Mouse (Mus musculus) embryonic stem cell, embryonic (primary cell): Measurements from ENCODE around the gene Ttc39b.

Experiments
- CTCF ChIA-PET, 4 experiments: fragments of 300-600 bp in 2 of 4; fragments of 350-600 bp in 2 of 4; sonication (Branson Sonifier 250); formaldehyde crosslinking; loops; one replicate each; lab custom pipeline; 2022; ENCODE audit warnings: inconsistent platforms in 2 of 4; lab: Charles Lee
- POLR2A ChIA-PET, 4 experiments: fragments of 300-600 bp in 2 of 4; fragments of 350-600 bp in 2 of 4; sonication (Branson Sonifier 250); formaldehyde crosslinking; loops; one replicate each; lab custom pipeline; 2022; ENCODE audit warnings: antibody characterized with exemption in 4 of 4, inconsistent platforms in 1 of 4; lab: Charles Lee

Gene Ttc39b

GRCm38 (mm10) chr4:83308914-83309313 is 15.1 kb downstream of the Ttc39b start:
- ChIA-PET CTCF (interaction anchor here in 1 of 4 experiments (0.6 kb wide), 1 partner anchor 116 kb away, joined by 5 read pairs; no protein-coding TSS in a partner anchor), POLR2A (interaction anchor here (0.6 to 16.6 kb wide), 12 partner anchors 8 to 177 kb away, joined by 3 to 207 read pairs (median 4); partner anchors contain the start of gene Ttc39b (in 2 of the 4))

- CTCF ChIA-PET, result interaction anchor here in 2 of 4 experiments (0.6 to 1.6 kb wide), 3 partner anchors 9 to 45 kb away, joined by 3 to 7 read pairs (median 4); no protein-coding TSS in a partner anchor
- POLR2A ChIA-PET, result interaction anchor here in 3 of 4 experiments (0.6 to 16.6 kb wide), 14 partner anchors 9 to 1182 kb away, joined by 3 to 207 read pairs (median 4); partner anchors contain the start of genes Ttc39b (in 2 of the 3) and Snapc3 (in 1 of the 3)
Observed at GRCm38 (mm10) chr4:83307686-83308469, 16.2 kb downstream of the Ttc39b start.

GRCm38 (mm10) chr4:83306879-83307278 is 17.2 kb downstream of the Ttc39b start:
- ChIA-PET CTCF (interaction anchor here in 1 of 4 experiments (0.8 to 1.6 kb wide), 4 partner anchors 10 to 44 kb away, joined by 3 to 7 read pairs (median 4); partner anchors contain the start of gene Ttc39b), POLR2A (interaction anchor here (0.6 to 16.6 kb wide), 20 partner anchors 9 to 449 kb away, joined by 3 to 207 read pairs (median 4); partner anchors contain the start of genes Ttc39b (in 2 of the 4) and Snapc3 (in 1 of the 4))

- ChIA-PET CTCF (interaction anchor here (0.6 to 1.3 kb wide), 5 partner anchors 9 to 321 kb away, joined by 3 to 9 read pairs (median 5); no protein-coding TSS in a partner anchor), POLR2A (interaction anchor here (0.6 to 16.6 kb wide), 13 partner anchors 10 to 120 kb away, joined by 3 to 207 read pairs (median 5); partner anchors contain the start of gene Ttc39b (in 1 of the 4))
Observed at GRCm38 (mm10) chr4:83305099-83305498, 19.0 kb downstream of the Ttc39b start.

GRCm38 (mm10) chr4:83302887-83303827 is 20.9 kb downstream of the Ttc39b start:
- ChIA-PET POLR2A (interaction anchor here (0.7 to 8.7 kb wide), 34 partner anchors 9 to 183 kb away, joined by 3 to 48 read pairs (median 4); partner anchors contain the start of genes Ttc39b (in 3 of the 4), Psip1 (in 1 of the 4) and Snapc3 (in 1 of the 4)), CTCF (interaction anchor here (0.5 to 1.8 kb wide), 55 partner anchors 9 to 224 kb away, joined by 3 to 36 read pairs (median 4); partner anchors contain the start of gene Ttc39b (in 2 of the 4))

GRCm38 (mm10) chr4:83302123-83302737 is 21.8 kb downstream of the Ttc39b start:
- ChIA-PET CTCF (interaction anchor here in 3 of 4 experiments (0.6 to 1.8 kb wide), 6 partner anchors 14 to 127 kb away, joined by 4 to 36 read pairs (median 5); no protein-coding TSS in a partner anchor), POLR2A (interaction anchor here in 3 of 4 experiments (0.7 to 8.7 kb wide), 14 partner anchors 10 to 84 kb away, joined by 3 to 48 read pairs (median 4); partner anchors contain the start of gene Ttc39b (in 1 of the 3))

GRCm38 (mm10) chr4:83301713-83302112 is 22.3 kb downstream of the Ttc39b start:
- ChIA-PET CTCF (interaction anchor here in 3 of 4 experiments (0.6 to 1.0 kb wide), 3 partner anchors 22 to 51 kb away, joined by 4 to 5 read pairs (median 4); no protein-coding TSS in a partner anchor), POLR2A (interaction anchor here in 2 of 4 experiments (0.6 to 8.7 kb wide), 9 partner anchors 9 to 114 kb away, joined by 3 to 48 read pairs (median 6); no protein-coding TSS in a partner anchor)

- CTCF ChIA-PET, result interaction anchor here in 3 of 4 experiments (0.7 to 2.2 kb wide), 6 partner anchors 10 to 23 kb away, joined by 3 to 9 read pairs (median 4); no protein-coding TSS in a partner anchor
- POLR2A ChIA-PET, result interaction anchor here in 3 of 4 experiments (0.7 to 3.6 kb wide), 18 partner anchors 11 to 203 kb away, joined by 3 to 23 read pairs (median 4); no protein-coding TSS in a partner anchor
Observed at GRCm38 (mm10) chr4:83284768-83285350, 39.2 kb downstream of the Ttc39b start.

- POLR2A ChIA-PET, result interaction anchor here in 3 of 4 experiments (0.7 to 3.6 kb wide), 21 partner anchors 11 to 204 kb away, joined by 3 to 23 read pairs (median 3); no protein-coding TSS in a partner anchor
- CTCF ChIA-PET, result interaction anchor here in 3 of 4 experiments (0.7 to 2.2 kb wide), 5 partner anchors 10 to 22 kb away, joined by 3 to 9 read pairs (median 5); no protein-coding TSS in a partner anchor
Observed at GRCm38 (mm10) chr4:83283973-83284767, 39.9 kb downstream of the Ttc39b start.

GRCm38 (mm10) chr4:83282424-83282823 is 41.6 kb downstream of the Ttc39b start:
- CTCF ChIA-PET, result interaction anchor here in 2 of 4 experiments (1.2 to 1.7 kb wide), 4 partner anchors 20 to 146 kb away, joined by 3 to 6 read pairs (median 3); no protein-coding TSS in a partner anchor
- POLR2A ChIA-PET, result interaction anchor here in 2 of 4 experiments (0.9 to 3.6 kb wide), 7 partner anchors 9 to 156 kb away, joined by 3 to 18 read pairs (median 3); no protein-coding TSS in a partner anchor

- ChIA-PET POLR2A (interaction anchor here (0.8 to 3.9 kb wide), 15 partner anchors 11 to 62 kb away, joined by 3 to 21 read pairs (median 4); no protein-coding TSS in a partner anchor), CTCF (interaction anchor here (0.7 to 1.4 kb wide), 6 partner anchors 17 to 79 kb away, joined by 3 to 7 read pairs (median 4); no protein-coding TSS in a partner anchor)
Observed at GRCm38 (mm10) chr4:83279236-83279635, 44.8 kb downstream of the Ttc39b start.

- CTCF ChIA-PET, result interaction anchor here in 3 of 4 experiments (0.5 to 2.5 kb wide), 7 partner anchors 10 to 70 kb away, joined by 3 to 8 read pairs (median 4); no protein-coding TSS in a partner anchor
- POLR2A ChIA-PET, result interaction anchor here in 2 of 4 experiments (0.6 to 3.7 kb wide), 11 partner anchors 8 to 251 kb away, joined by 3 to 23 read pairs (median 4); no protein-coding TSS in a partner anchor
Observed at GRCm38 (mm10) chr4:83274241-83274640, 49.8 kb downstream of the Ttc39b start.

GRCm38 (mm10) chr4:83273616-83274050 is 50.4 kb downstream of the Ttc39b start:
- ChIA-PET POLR2A (interaction anchor here in 3 of 4 experiments (0.8 to 3.7 kb wide), 15 partner anchors 8 to 250 kb away, joined by 3 to 23 read pairs (median 4); no protein-coding TSS in a partner anchor), CTCF (interaction anchor here in 3 of 4 experiments (0.5 to 2.5 kb wide), 6 partner anchors 11 to 70 kb away, joined by 3 to 8 read pairs (median 4); no protein-coding TSS in a partner anchor)

GRCm38 (mm10) chr4:83272917-83273615 is 51.0 kb downstream of the Ttc39b start:
- ChIA-PET CTCF (interaction anchor here in 3 of 4 experiments (0.5 to 2.5 kb wide), 4 partner anchors 11 to 71 kb away, joined by 4 to 8 read pairs (median 5); no protein-coding TSS in a partner anchor), POLR2A (interaction anchor here in 3 of 4 experiments (0.8 to 3.7 kb wide), 17 partner anchors 9 to 250 kb away, joined by 3 to 23 read pairs (median 4); no protein-coding TSS in a partner anchor)
